Mouse (Mus musculus) erythroblast, adult 5-6 weeks (primary cell): ENCODE data around the gene Map2k5. TPM values are rescaled to one million over a fixed set of nuclear protein-coding genes. Genes with fewer than 3 reads are reported as not detected.

Experiments
- ATAC-seq: replicated peaks from 2 replicates; pipeline ENCODE4 v1.8.0; 2016; ENCODE audit warnings: moderate number of reproducible peaks, mild to moderate bottlenecking, moderate TSS enrichment, inconsistent platforms; ENCODE audit not compliant: poor library complexity, low FRiP score, severe bottlenecking
- total RNA-seq, 2 experiments: library from RNA; stranded (forward) in 1 of 2; stranded (reverse) in 1 of 2; fragments of 150-400 nt in 1 of 2; fragments of 200-764, 138-1000 nt in 1 of 2; gene quantifications; 2 replicates each; pipeline versions ENCODE4 v1.2.3 to v1.2.4; 2015 to 2017; ENCODE audit warnings: low replicate concordance in 2 of 2

Gene Map2k5
- total RNA-seq, 2 experiments from 2014 or later, result 3.1 to 4.6 TPM

DNA sequence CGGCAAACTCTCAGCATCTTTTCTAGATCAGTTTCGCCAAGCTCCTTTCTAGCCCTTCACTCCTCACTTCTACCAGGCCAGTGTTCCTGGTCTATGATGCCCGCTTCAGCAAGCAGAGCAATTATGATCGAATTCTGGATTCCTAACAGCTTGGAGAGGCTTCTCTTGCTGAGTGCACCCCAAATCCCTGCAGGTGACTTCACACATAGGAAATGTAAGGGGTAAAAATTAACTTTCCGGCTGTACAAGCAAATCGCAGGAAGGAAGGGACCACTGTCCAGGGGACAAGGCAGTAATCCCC is 240.1 kb downstream of the Map2k5 start:
- no peak for ATAC-seq

DNA sequence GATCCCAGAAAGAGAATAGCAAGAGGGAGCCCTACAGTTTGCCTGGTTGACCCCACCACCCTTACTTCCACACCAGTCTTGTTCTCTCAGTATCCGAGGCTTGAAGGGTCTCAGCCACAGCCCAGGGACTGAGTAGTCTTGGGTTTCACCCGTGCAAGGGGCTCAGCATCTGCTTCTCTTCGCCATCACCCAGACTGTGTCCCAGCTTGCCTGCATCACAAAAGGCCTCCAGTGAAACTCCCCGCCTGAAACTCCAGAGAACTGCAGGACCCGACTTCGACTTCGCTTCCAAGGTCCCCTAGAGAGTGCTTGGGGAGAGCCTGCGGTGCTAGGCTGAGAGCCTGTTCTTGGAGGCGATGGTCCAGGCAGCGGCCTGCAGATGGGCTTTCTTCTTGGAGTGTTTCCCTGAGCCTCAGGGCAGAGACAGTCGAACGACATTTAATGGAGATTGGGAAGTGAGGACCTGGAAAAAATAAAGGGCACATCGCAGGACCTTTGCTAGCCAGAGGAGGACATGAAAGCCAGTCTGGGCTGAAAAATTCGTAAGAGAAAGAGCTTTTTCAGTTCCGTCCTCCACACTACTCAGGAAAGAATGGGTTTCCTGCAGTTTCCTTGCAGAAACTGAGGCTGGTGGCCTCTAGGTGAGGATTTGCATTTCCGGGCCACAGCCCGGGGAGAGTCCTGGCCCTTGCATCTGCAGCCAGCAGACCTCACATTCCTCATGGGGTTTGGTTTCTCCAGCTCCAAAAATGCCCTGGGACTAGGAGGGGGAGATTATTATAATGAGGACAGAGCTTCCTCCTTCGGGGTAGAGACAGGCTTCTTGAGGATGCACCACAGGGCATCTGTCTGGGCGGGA is 240.7 kb downstream of the Map2k5 start:
- ATAC-seq, result no peak

DNA sequence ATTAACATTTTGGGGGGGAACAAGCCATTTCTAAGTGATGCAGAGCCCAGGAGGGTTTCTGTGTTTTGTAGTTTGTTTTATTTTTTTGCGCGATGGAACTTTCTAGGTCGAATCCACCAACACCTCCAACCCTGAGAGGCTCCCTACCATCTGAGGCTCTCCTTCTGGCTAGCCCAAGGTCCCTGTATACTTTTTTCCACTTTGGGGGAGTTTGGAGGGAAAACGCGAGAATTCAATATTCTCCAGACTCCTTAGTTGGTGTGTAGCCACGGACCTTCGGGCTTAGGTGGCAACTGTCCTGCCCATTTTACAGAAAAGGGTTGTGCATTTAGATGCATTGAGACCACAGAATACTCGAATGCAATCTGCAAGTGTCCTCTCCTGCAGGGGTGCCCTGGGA is 241.5 kb downstream of the Map2k5 start:
- ATAC-seq, result no peak

DNA sequence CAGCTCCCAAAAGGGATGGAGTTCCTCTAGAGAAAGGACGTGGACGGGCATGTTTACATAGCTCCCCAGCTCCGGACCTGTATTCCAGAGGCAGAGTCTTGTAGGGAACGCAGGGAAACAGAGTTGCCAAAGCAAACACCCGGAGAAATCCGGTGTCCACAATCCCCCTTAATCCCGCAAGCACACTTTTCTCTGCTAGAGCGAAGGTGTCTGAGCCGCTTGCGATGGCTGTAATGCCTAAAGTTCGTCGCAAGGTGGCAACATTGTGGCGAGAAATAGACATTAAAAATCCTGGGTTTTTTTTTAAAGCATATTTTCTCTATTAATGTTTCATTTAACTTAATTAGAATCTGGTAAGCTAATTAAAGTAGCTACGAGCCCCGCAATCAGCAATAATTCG is 241.9 kb downstream of the Map2k5 start:
- ATAC-seq, result no peak; the same call in 1 of the 2 replicates

DNA sequence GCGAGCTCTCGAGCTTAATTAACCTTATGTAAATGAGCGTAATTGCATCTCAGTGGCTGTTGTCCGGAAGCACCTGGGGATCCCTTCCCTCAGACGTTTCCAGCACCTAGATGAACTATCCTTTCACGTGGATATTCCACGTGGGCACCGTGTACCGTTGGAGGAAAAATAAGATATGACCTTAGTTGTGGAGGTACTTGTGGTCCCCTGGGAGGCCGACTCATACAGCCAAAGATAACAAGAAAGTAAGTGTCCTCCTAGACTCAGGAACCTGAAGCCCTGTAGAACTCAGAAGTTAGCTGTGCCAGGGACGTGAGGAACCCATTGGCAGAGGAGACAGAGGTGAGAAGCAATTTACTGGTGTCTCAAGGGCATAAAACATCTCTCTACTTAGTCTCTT is 242.3 kb downstream of the Map2k5 start:
- ATAC-seq, result no peak

DNA sequence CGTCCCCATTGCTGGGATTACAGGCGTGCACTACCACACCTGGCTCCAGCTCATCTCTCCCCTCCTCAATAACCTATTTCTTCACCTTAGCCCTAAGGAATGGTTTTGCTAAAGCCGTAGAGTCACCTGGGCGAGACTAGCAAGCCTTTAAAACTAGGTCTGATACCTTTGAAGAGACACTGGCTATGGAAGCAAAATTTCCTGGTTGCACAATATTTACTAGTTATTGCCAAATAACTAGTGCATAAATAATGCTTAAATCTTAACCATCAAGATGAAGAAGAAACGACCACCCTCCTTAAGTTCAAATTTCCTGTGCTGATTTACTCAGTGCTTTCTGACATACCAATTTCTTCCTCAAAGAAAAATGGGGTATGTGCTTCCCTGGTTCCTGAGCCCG is 244.0 kb downstream of the Map2k5 start:
- ATAC-seq, result no peak

DNA sequence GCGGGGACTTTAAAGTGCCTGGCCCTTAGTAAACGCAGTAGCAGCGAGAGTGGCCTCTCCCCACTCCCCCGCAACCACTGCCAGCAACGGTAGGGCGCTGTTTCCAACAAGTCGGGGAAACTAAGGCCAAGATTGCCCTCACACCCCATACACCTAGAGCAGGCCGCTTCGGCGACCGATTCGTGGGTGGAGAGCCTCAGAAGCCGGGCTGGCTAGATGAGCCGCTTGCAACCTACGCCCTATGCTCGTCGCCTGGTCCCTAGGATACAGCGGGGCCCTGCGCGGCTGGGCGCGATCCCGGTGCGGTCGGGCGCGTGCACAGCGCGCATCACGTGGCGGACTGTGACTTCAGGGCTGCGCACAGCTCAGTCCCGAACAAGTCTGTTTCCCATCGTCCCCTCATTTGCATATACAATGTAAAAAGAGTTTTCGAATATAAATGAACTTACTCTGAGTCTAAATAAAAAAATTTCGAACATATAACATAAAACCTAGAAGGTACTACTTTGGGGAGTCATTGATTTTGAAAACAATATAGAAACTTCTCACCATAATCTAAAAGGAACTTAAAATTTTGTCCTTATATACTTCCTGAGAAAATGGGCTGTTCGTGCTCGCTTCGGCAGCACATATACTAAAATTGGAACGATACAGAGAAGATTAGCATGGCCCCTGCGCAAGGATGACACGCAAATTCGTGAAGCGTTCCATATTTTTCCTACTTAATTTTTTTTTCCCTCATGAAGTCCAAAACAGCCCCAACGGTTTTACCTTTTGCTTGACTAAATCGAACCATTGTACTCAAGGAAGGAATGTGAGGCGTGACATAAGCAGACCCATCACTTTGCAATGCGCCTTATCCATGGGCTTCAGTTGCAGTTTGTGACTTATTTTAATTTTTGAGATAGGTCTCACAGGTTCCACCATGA is 244.8 kb downstream of the Map2k5 start:
- no peak for ATAC-seq

DNA sequence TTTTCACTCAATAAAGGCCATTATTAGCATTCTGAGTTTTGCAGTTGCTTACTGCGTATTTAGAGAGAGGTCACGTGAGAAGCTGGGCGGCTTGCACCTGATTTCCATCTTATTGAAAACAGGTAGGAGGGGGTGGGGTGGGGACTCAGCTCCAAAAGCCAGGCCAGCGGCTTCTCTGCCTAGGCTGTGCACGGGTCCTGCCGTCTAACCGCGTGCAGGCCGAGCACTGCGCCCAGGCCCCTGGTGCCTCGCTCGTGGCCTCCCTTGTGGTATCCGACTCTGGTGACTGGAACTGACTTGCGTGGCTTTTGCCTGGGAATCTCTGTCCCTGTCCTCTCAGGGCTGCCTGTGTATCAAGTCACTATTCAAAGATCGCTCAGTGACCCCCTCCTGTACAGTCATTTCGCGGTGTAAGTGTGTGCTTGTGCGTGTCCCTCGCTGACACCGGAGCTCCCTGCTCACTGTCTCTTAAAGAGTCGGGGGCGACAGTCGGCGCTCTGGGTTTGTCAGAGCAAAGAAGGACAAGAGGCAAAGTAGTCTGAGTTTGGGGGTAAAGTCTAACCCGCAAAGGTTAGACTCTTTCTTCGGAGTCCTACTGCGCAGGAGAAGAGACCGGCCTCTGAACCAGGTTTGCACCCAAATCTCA is 245.6 kb downstream of the Map2k5 start:
- no peak for ATAC-seq

DNA sequence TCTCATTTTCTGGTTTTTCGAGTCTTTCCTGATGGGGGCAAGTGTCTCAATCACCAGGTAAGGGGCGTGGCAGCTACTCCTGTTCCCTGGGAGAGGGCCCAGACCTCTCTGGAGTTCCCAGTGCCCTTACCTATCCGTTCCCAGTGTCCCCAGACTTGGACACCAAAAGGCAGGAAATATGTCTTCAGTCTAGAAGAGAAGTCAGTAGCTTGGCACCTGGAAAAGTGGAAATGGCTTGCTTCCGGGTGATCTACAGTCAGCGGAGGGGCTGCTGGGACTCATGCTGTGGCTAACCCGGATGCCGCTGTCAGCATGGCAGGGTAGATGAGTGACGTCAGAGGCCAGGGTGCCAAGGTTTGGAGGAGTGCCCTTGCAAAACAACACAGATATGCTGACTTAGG is 248.1 kb downstream of the Map2k5 start:
- ATAC-seq, result no peak

DNA sequence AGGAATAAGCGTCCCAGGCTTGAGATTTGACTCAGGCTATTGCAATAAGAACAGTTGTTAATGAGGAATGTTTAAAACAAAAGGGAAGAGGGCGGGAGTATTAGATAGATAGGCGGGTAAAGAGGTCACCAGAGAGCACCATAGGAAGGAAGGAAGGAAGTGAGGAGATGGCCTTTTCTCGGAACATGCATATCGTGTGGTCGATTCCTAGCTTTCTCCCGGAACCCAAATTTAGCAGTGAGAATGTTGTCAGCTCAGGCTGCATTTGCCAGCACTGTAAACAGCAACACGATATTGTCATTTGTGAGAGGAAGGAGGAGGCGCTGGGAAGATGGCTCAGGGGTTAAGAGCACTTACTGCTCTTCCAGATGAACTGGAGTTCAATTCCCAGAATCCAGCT is 253.2 kb downstream of the Map2k5 start:
- no peak for ATAC-seq

DNA sequence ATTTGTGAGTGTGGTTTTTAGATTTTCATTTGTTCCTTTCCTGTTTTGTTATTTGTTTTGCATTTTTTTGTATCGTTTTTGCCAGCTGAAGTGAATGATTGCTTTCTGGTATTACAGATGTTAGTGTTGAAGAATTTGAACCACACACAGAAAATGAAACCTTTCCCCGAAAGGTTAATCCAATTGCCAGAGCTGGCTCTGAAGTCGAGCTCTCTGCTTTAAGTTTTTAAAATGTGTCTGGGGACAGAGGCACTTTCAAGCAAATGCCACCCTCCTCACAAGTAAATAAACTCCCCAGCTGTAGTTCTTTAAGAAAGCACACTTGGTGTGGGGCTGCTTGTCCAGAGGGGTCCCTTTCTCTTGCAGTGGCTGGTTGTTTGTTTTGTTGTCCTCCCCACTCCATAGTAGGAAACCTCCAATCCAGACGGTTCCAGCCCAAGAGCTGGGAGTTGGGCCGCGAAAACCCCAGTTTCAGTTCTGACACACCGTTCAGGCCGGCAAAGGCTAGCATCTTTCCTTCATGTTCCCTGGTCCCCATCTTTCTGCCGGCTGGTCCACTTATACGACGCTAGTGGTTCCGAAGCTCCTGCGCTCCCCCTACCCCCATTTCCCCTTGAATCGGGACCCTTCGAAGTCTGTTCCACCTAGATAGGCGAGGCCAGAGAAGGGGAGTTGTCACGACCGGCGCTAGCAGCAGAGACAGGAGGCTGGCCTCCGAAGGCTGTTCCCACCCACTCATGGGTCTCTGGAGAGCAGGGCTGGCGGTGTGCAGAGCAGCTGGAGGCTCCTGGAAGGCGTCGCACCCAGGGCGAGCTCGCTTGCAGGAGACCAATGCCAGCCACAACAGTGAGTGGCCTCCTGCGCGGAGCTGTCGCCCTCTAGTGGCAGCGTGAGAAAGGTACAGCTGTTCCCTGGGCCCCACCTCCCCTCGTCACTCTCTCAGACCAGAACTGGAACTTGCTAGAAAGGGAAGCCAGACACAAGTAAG is 254.0 kb downstream of the Map2k5 start:
- peak; percentile 89 for ATAC-seq

DNA sequence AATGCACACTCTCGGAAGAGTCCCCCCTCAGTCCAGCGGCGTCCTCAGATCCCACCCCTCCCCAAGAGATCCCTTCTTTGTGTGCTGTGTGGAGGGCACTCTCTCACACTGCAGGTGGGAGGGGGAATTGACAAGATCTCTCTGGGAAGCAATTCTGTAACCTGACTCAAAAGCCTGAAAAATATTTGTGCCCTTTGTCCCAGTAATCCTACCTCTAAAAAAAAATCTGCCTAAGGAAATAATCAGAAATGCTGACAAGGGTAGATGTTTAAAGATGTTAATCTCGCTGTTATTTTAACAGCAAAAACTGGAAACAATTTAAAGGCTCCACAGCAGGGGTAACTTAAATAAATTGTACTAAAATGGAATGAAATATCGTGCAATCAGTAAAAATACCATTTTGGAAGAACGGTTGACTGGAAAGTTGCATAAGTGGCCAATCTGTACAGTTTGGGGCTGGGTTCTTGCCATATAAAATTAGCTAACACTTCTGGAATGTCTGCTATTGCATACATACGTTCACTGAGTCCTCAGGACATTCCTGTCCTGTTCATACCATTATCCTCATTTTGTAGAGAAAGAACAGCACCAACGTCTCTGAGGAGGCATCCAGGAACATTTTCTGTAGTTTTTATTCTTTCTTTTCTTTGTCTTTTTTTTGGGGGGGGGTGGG is 255.4 kb downstream of the Map2k5 start:
- ATAC-seq, result no peak

DNA sequence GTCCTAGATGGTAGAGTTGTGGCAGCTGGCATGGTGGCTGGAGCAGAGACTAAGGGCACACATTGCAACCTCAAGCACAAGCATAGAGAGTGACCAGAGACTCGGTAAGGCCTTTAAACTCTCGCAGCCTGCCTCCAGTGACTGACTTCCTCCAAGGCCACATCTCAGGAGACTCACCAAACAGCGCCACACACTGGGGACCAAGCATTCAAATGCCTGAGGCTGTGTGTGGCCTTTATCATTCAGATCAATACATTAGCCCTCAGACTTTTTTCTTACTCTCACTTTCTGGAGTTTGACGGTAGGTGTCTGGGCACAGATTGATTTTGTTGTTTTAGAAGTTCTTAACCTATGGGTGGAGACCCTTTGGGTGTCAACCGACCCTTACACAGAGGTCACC is 259.3 kb downstream of the Map2k5 start:
- no peak for ATAC-seq

Other genes starting within 250 kb of the Map2k5 start
- not detected in 2 replicates for gene Skor1, start 228.9 kb downstream of the Map2k5 start, total RNA-seq (2015; ENCODE audit: low replicate concordance)
- not detected in 2 replicates for gene Skor1, start 228.9 kb downstream of the Map2k5 start, total RNA-seq (2017; ENCODE audit: low replicate concordance)
- gene 2300009A05Rik, start 21.3 kb upstream of the Map2k5 start, total RNA-seq (2015; ENCODE audit: low replicate concordance), result 6.1 TPM in 1 of 2 replicates, not detected in the other
- 0.43 and 0.70 TPM in 2 replicates for gene 2300009A05Rik, start 21.3 kb upstream of the Map2k5 start, total RNA-seq (2017; ENCODE audit: low replicate concordance)
- gene Iqch, start 224.6 kb upstream of the Map2k5 start, total RNA-seq (2015; ENCODE audit: low replicate concordance), result not detected in 2 replicates
- 0.28 TPM in 1 of 2 replicates, not detected in the other for gene Iqch, start 224.6 kb upstream of the Map2k5 start, total RNA-seq (2017; ENCODE audit: low replicate concordance)
- gene Aagab, start 224.8 kb upstream of the Map2k5 start, total RNA-seq (2015; ENCODE audit: low replicate concordance), result 6.3 and 15.9 TPM in 2 replicates
- 9.9 and 17.7 TPM in 2 replicates for gene Aagab, start 224.8 kb upstream of the Map2k5 start, total RNA-seq (2017; ENCODE audit: low replicate concordance)